Mouse (Mus musculus) MEL (cell line): ENCODE data around the gene Pianp. TPM values are rescaled to one million over a fixed set of nuclear protein-coding genes. Genes with fewer than 3 reads are reported as not detected.

ENCODE experiments used
- DNase-seq: peaks from one replicate; pipeline ENCODE4 v3.0.0; 2011; ENCODE audit warnings: low read depth, low spot score
- H3K27ac ChIP-seq: 2 replicates; pipeline ENCODE4 v1.5.1; 2012; ENCODE audit warnings: low read depth, mild to moderate bottlenecking, control low read depth, low read length, moderate library complexity; ENCODE audit not compliant: control insufficient read depth
- H3K27me3 ChIP-seq, 2 experiments: fragments of 150-350 bp in 1 of 2; sonication (generic) in 1 of 2; 2 replicates each; pipeline ENCODE4 v1.6.1; 2012; ENCODE audit warnings: low read length in 2 of 2, mild to moderate bottlenecking in 2 of 2, improper control_type of control experiment in 1 of 2, moderate library complexity in 1 of 2; ENCODE audit not compliant: insufficient read depth in 2 of 2, control insufficient read depth in 1 of 2
- H3K36me3 ChIP-seq, 2 experiments: 2 replicates each; pipeline ENCODE4 v1.6.1; 2012 to 2014; ENCODE audit warnings: low read length in 2 of 2, improper control_type of control experiment in 1 of 2, inconsistent platforms in 1 of 2, mild to moderate bottlenecking in 1 of 2; ENCODE audit not compliant: insufficient read depth in 2 of 2, control insufficient read depth in 1 of 2
- H3K4me1 ChIP-seq, 2 experiments: fragments of 150-350 bp in 1 of 2; sonication (generic) in 1 of 2; 2 replicates each; pipeline ENCODE4 v1.6.1; 2012; ENCODE audit warnings: low read length in 2 of 2, improper control_type of control experiment in 1 of 2, mild to moderate bottlenecking in 1 of 2; ENCODE audit not compliant: insufficient read depth in 2 of 2, control insufficient read depth in 1 of 2
- H3K4me3 ChIP-seq, 2 experiments: fragments of 150-350 bp in 1 of 2; sonication (generic) in 1 of 2; 2 replicates each; pipeline ENCODE4 v1.5.1; 2012; ENCODE audit warnings: low read depth in 2 of 2, low read length in 2 of 2, mild to moderate bottlenecking in 2 of 2, moderate library complexity in 2 of 2, control low read depth in 1 of 2, improper control_type of control experiment in 1 of 2; ENCODE audit not compliant: control insufficient read depth in 1 of 2, insufficient read depth in 1 of 2
- H3K79me2 ChIP-seq: 2 replicates; pipeline ENCODE4 v1.6.1; 2012; ENCODE audit warnings: mild to moderate bottlenecking, low read length, moderate library complexity; ENCODE audit not compliant: control insufficient read depth, poor library complexity, insufficient read depth
- H3K9ac ChIP-seq: 2 replicates; pipeline ENCODE4 v1.6.1; 2012; ENCODE audit warnings: low read depth, mild to moderate bottlenecking, control low read depth, low read length, moderate library complexity; ENCODE audit not compliant: control insufficient read depth, poor library complexity, severe bottlenecking
- H3K9me3 ChIP-seq: fragments of 150-350 bp; sonication (generic); replicated peaks from 2 replicates; pipeline ENCODE4 v1.6.1; 2012; ENCODE audit warnings: mild to moderate bottlenecking, low read length, improper control_type of control experiment, moderate library complexity; ENCODE audit not compliant: insufficient read depth
- BHLHE40 ChIP-seq: IDR thresholded peaks from 2 replicates; pipeline ENCODE4 v1.6.1; 2012; ENCODE audit warnings: low read depth, mild to moderate bottlenecking, inconsistent platforms, low read length, improper control_type of control experiment, borderline replicate concordance
- CTCF ChIP-seq, 3 experiments: IDR thresholded peaks in 2 of 3; conservative IDR thresholded peaks in 1 of 3; 2 replicates each; pipeline ENCODE4 v1.5.1; 2011 to 2012; ENCODE audit warnings: low read length in 3 of 3, low read depth in 2 of 3, mild to moderate bottlenecking in 2 of 3, improper control_type of control experiment in 1 of 3, inconsistent platforms in 1 of 3, mixed read lengths in 1 of 3, moderate library complexity in 1 of 3; ENCODE audit not compliant: control insufficient read depth in 1 of 3, insufficient read depth in 1 of 3, poor library complexity in 1 of 3, severe bottlenecking in 1 of 3
- EP300 ChIP-seq, 2 experiments: IDR thresholded peaks; 2 replicates each; pipeline ENCODE4 v1.6.1; 2011; ENCODE audit warnings: improper control_type of control experiment in 2 of 2, low read length in 2 of 2, low read depth in 1 of 2, mild to moderate bottlenecking in 1 of 2
- GABPA ChIP-seq: IDR thresholded peaks from 2 replicates; pipeline ENCODE4 v1.6.1; 2012; ENCODE audit warnings: low read depth, mild to moderate bottlenecking, inconsistent platforms, low read length, improper control_type of control experiment, moderate library complexity
- KAT2A ChIP-seq: conservative IDR thresholded peaks from 2 replicates; pipeline ENCODE4 v1.6.1; 2012; ENCODE audit warnings: low read depth, low read length, improper control_type of control experiment, inconsistent platforms
- MAZ ChIP-seq: IDR thresholded peaks from 2 replicates; pipeline ENCODE4 v1.6.1; 2012; ENCODE audit warnings: low read depth, mild to moderate bottlenecking, inconsistent platforms, low read length, improper control_type of control experiment
- MEF2A ChIP-seq: IDR thresholded peaks from 2 replicates; pipeline ENCODE4 v1.6.1; 2014; ENCODE audit warnings: low read depth, mild to moderate bottlenecking, inconsistent platforms, low read length, improper control_type of control experiment; ENCODE audit not compliant: poor library complexity, insufficient replicate concordance, severe bottlenecking; ENCODE audit errors: extremely low read depth
- MYB ChIP-seq: IDR thresholded peaks from 2 replicates; pipeline ENCODE4 v1.6.1; 2011; ENCODE audit warnings: mild to moderate bottlenecking, low read depth, low read length, improper control_type of control experiment
- POLR2A ChIP-seq, 2 experiments: IDR thresholded peaks; 2 replicates each; pipeline ENCODE4 v1.6.1; 2011 to 2012; ENCODE audit warnings: low read length in 2 of 2, mild to moderate bottlenecking in 2 of 2, control low read depth in 1 of 2, improper control_type of control experiment in 1 of 2, low read depth in 1 of 2, moderate library complexity in 1 of 2; ENCODE audit not compliant: control insufficient read depth in 1 of 2, insufficient read depth in 1 of 2, poor library complexity in 1 of 2
- POLR2AphosphoS2 ChIP-seq: IDR thresholded peaks from 2 replicates; pipeline ENCODE4 v1.6.1; 2011; ENCODE audit warnings: low read length, improper control_type of control experiment
- POLR2AphosphoS5 ChIP-seq: IDR thresholded peaks from 2 replicates; pipeline ENCODE4 v1.6.1; 2012; ENCODE audit warnings: low read depth, borderline replicate concordance, mild to moderate bottlenecking, inconsistent platforms, low read length, moderate library complexity, mixed read lengths
- RAD21 ChIP-seq: IDR thresholded peaks from 2 replicates; pipeline ENCODE4 v1.6.1; 2011; ENCODE audit warnings: mild to moderate bottlenecking, low read depth, low read length, improper control_type of control experiment
- RCOR1 ChIP-seq: IDR thresholded peaks from 2 replicates; pipeline ENCODE4 v1.6.1; 2012; ENCODE audit warnings: low read depth, mild to moderate bottlenecking, inconsistent platforms, low read length, improper control_type of control experiment
- SMC3 ChIP-seq: IDR thresholded peaks from 2 replicates; pipeline ENCODE4 v1.6.1; 2011; ENCODE audit warnings: low read depth, low read length, improper control_type of control experiment
- TBP ChIP-seq: IDR thresholded peaks from 2 replicates; pipeline ENCODE4 v1.8.0; 2011; ENCODE audit warnings: low read depth, low read length, improper control_type of control experiment
- UBTF ChIP-seq: IDR thresholded peaks from 2 replicates; pipeline ENCODE4 v1.6.1; 2012; ENCODE audit warnings: low read depth, mild to moderate bottlenecking, inconsistent platforms, low read length, improper control_type of control experiment, moderate library complexity, borderline replicate concordance; ENCODE audit not compliant: insufficient read depth
- USF2 ChIP-seq, 2 experiments: IDR thresholded peaks; 2 replicates each; pipeline ENCODE4 v1.6.1; 2011 to 2012; ENCODE audit warnings: improper control_type of control experiment in 2 of 2, low read length in 2 of 2, borderline replicate concordance in 1 of 2, inconsistent platforms in 1 of 2, low read depth in 1 of 2, mild to moderate bottlenecking in 1 of 2; ENCODE audit not compliant: insufficient read depth in 1 of 2
- ZNF384 ChIP-seq: IDR thresholded peaks from 2 replicates; pipeline ENCODE4 v1.6.1; 2012; ENCODE audit warnings: low read depth, mild to moderate bottlenecking, inconsistent platforms, low read length, improper control_type of control experiment
- polyA plus RNA-seq, 2 experiments: library from polyadenylated mRNA; stranded (reverse) in 1 of 2; unstranded in 1 of 2; fragments of >175 nt in 1 of 2; fragments of >200 nt in 1 of 2; gene quantifications; 2 replicates each; pipeline versions ENCODE4 v1.2.1 to v1.2.4; 2012; ENCODE audit warnings: low replicate concordance in 2 of 2, low read depth in 1 of 2; ENCODE audit not compliant: insufficient read length in 2 of 2, insufficient read depth in 1 of 2, missing spikeins in 1 of 2
- total RNA-seq: library from RNA; depleted of rRNA; stranded (reverse); fragments of 300-350 nt; gene quantifications from 2 replicates; pipeline ENCODE4 v1.2.3, GENCODE M21; 2012

Gene Pianp
- total and polyA plus RNA-seq, 3 experiments: 0.19 to 5.5 TPM; not detected in 1

- H3K9me3 ChIP-seq: no peaks in the 10 kb centered on the region
- peaks cover 0 to 3% of the 10 kb centered on the region in 2 experiments; a peak in 2 of 4 replicates for H3K36me3 ChIP-seq
- no peaks in the 10 kb centered on the region for H3K27me3 ChIP-seq
- H3K79me2 ChIP-seq: peaks cover under 1% of the 10 kb centered on the region; the same call in 1 of the 2 replicates
- H3K27ac ChIP-seq: no peak overlapping the region
- no peak overlapping the region for H3K9ac ChIP-seq
- DNase-seq: no peak
- no peak for TF ChIP-seq KAT2A
- no peak for TF ChIP-seq MAZ
- no peak for TF ChIP-seq SMC3
- TF ChIP-seq POLR2AphosphoS2: 0 out of 2 replicates have a peak, but pooled peaks have one; percentile 30
- no peak for TF ChIP-seq POLR2AphosphoS5
- TF ChIP-seq RCOR1: no peak
- no peak overlapping the region for H3K4me3 ChIP-seq
- no peaks in the 10 kb centered on the region for H3K4me1 ChIP-seq
Observed at GRCm38 (mm10) chr6:124958127-124958526, 38.4 kb upstream of the Pianp start.

- Histone ChIP-seq H3K9ac (no peak overlapping the region), H3K79me2 (peaks cover 6% of the 10 kb centered on the region), H3K9me3 (no peaks in the 10 kb centered on the region), H3K27me3 (no peaks in the 10 kb centered on the region), H3K4me1 (peaks cover 0 to 9% of the 10 kb centered on the region in 2 experiments; a peak in 3 of 4 replicates)
- TF ChIP-seq BHLHE40 (no peak), GABPA (no peak), KAT2A (no peak), POLR2AphosphoS5 (no peak), MYB (no peak), UBTF (no peak), MEF2A (no peak), TBP (no peak), USF2 (IDR thresholded peaks at IDR 0.05; ENCODE audit: borderline replicate concordance in 1 of 2, insufficient read depth in 1 of 2, low read depth in 1 of 2, low read length in 2 of 2) (no peak), ZNF384 (no peak), POLR2A (IDR thresholded peaks at IDR 0.05; ENCODE audit: control insufficient read depth in 1 of 2, insufficient read depth in 1 of 2, low read depth in 1 of 2, low read length in 2 of 2, poor library complexity in 1 of 2) (no peak), SMC3 (no peak), CTCF (IDR thresholded peaks at IDR 0.05 in 2 of 3, conservative IDR thresholded peaks at IDR 0.05 in 1 of 3; ENCODE audit: control insufficient read depth in 1 of 3, insufficient read depth in 1 of 3, low read depth in 2 of 3, low read length in 3 of 3, poor library complexity in 1 of 3, severe bottlenecking in 1 of 3) (no peak), EP300 (IDR thresholded peaks at IDR 0.05; ENCODE audit: low read depth in 1 of 2, low read length in 2 of 2) (no peak), RAD21 (no peak)
- TF ChIP-seq, all 39 proteins: peak for 0
- Histone ChIP-seq H3K27ac (no peak overlapping the region), H3K36me3 (peaks cover 3 to 13% of the 10 kb centered on the region in 2 experiments), H3K4me3 (no peak overlapping the region)
- DNase-seq: no peak
Observed at GRCm38 (mm10) chr6:124959960-124960359, 36.5 kb upstream of the Pianp start.
